Mouse (Mus musculus) CH12.LX (cell line): Measurements from ENCODE around the gene Sipa1l2.

Source experiments
- CTCF ChIP-seq, 2 experiments: IDR thresholded peaks in 1 of 2; conservative IDR thresholded peaks in 1 of 2; 2 replicates each; pipeline ENCODE4 v1.5.1; 2011 to 2012; ENCODE audit warnings: low read depth in 2 of 2, low read length in 2 of 2, improper control_type of control experiment in 1 of 2, inconsistent platforms in 1 of 2, mild to moderate bottlenecking in 1 of 2, moderate library complexity in 1 of 2
- NRF1 ChIP-seq: IDR thresholded peaks from 2 replicates; pipeline ENCODE4 v1.6.1; 2014; ENCODE audit warnings: low read depth, mild to moderate bottlenecking, inconsistent platforms, low read length, improper control_type of control experiment, moderate library complexity

DNA sequence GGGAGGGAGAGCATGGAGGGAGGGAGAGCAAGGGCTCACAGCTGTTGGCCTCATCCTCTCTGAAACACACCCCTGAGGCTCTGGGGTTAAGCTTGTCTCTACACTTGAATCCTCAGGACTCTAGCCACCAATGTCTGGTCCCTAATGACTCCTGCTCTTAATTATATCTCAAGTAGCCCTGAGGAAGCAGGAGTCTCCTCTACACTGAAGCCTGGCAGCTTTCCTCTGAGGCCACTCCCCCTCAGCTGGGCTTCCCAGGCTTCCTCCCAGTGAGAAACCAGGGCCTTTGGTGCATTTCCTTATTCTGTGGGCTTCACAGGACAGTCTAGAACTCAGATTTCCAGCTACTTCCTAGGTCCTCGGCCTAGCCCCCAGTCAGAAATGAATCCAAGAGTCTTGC, 80.9 kb downstream of the Sipa1l2 start:
- no peak for TF ChIP-seq NRF1
- no peak for TF ChIP-seq CTCF (conservative IDR thresholded peaks at IDR 0.05 in 1 of 2, IDR thresholded peaks at IDR 0.05 in 1 of 2; ENCODE audit: low read depth in 2 of 2, low read length in 2 of 2)
